Mouse (Mus musculus) embryonic facial prominence, embryonic 12.5 days (tissue): Measurements from ENCODE around the gene Gdf7. TPM values are rescaled to one million over a fixed set of nuclear protein-coding genes. Genes with fewer than 3 reads are reported as not detected.

ENCODE experiments used
- ATAC-seq: fragments of 200-750 bp; cut with Nextera tagmentation; 2 replicates; pipeline ENCODE4 v1.8.0; 2017; ENCODE audit not compliant: insufficient number of reproducible peaks, insufficient read depth, low FRiP score, low TSS enrichment
- H3K27ac ChIP-seq: fragments of 300-500 bp; sonication (generic); 2 replicates; pipeline ENCODE4 v1.5.1; 2016; ENCODE audit warnings: mild to moderate bottlenecking
- H3K27me3 ChIP-seq: fragments of 300-500 bp; sonication (generic); 2 replicates; pipeline ENCODE4 v1.6.1; 2016; ENCODE audit warnings: mild to moderate bottlenecking, moderate library complexity
- H3K36me3 ChIP-seq: fragments of 300-500 bp; sonication (generic); 2 replicates; pipeline ENCODE4 v1.6.1; 2016; ENCODE audit warnings: mild to moderate bottlenecking
- H3K4me1 ChIP-seq: fragments of 300-500 bp; sonication (generic); 2 replicates; pipeline ENCODE4 v1.6.1; 2016
- H3K4me2 ChIP-seq: fragments of 300-500 bp; sonication (generic); replicated peaks from 2 replicates; pipeline ENCODE4 v1.6.1; 2016; ENCODE audit warnings: mild to moderate bottlenecking, moderate library complexity
- H3K4me3 ChIP-seq: fragments of 300-500 bp; sonication (generic); 2 replicates; pipeline ENCODE4 v1.5.1; 2016; ENCODE audit warnings: mild to moderate bottlenecking
- H3K9ac ChIP-seq: fragments of 300-500 bp; sonication (generic); 2 replicates; pipeline ENCODE4 v1.6.1; 2016; ENCODE audit warnings: mild to moderate bottlenecking, moderate library complexity
- H3K9me3 ChIP-seq: fragments of 300-500 bp; sonication (generic); 2 replicates; pipeline ENCODE4 v1.6.1; 2016; ENCODE audit warnings: mild to moderate bottlenecking, moderate library complexity
- WGBS: fragments of 180-500 bp; shearing (Covaris S2); methylation state at CpG from one replicate; pipeline ENCODE4 v1.1.7; 2016; 5-methylcytosine and 5-hydroxymethylcytosine counted together
- polyA plus RNA-seq: library from polyadenylated mRNA; unstranded; fragments of >200 nt; fragmentation: Nextera tagmentation; extraction: Ambion mirVana; gene quantifications from 2 replicates; pipeline ENCODE4 v1.2.1, GENCODE M21; 2016

Gene Gdf7
- polyA plus RNA-seq, 1 experiment from 2014 or later = 2.5 TPM

- Histone ChIP-seq H3K4me2 (no peak overlapping the region), H3K27ac (no peak overlapping the region), H3K9ac (no peak overlapping the region), H3K27me3 (no peaks in the 10 kb centered on the region), H3K9me3 (no peaks in the 10 kb centered on the region), H3K4me3 (no peak overlapping the region), H3K4me1 (0 out of 2 replicates have a peak, but pooled peaks cover 5% of the 10 kb centered on the region), H3K36me3 (peaks cover 49% of the 10 kb centered on the region)
- WGBS = 53% methylated on average over 4 of the region's 4 CpGs
- 0 out of 2 replicates have a peak, but pooled peaks have one; percentile 5 for ATAC-seq
Observed at GRCm38 (mm10) chr12:8338491-8338890, 36.7 kb upstream of the Gdf7 start.

- no peaks in the 10 kb centered on the region for H3K9me3 ChIP-seq
- H3K27me3 ChIP-seq = no peaks in the 10 kb centered on the region
- H3K27ac ChIP-seq = no peak overlapping the region
- 0 out of 2 replicates have a peak, but pooled peaks cover 5% of the 10 kb centered on the region for H3K4me1 ChIP-seq
- H3K36me3 ChIP-seq = peaks cover 45% of the 10 kb centered on the region
- no peak overlapping the region for H3K9ac ChIP-seq
- no peak overlapping the region for H3K4me3 ChIP-seq
- WGBS = 77% methylated on average over 12 of the region's 12 CpGs
- H3K4me2 ChIP-seq = no peak overlapping the region
- no peak for ATAC-seq
Observed at GRCm38 (mm10) chr12:8337286-8338060, 35.7 kb upstream of the Gdf7 start.

- Histone ChIP-seq H3K27ac (no peak overlapping the region), H3K9ac (no peak overlapping the region), H3K4me2 (no peak overlapping the region), H3K36me3 (peaks cover 38% of the 10 kb centered on the region), H3K27me3 (no peaks in the 10 kb centered on the region), H3K4me1 (0 out of 2 replicates have a peak, but pooled peaks cover 8% of the 10 kb centered on the region), H3K9me3 (no peaks in the 10 kb centered on the region), H3K4me3 (no peak overlapping the region)
- 84% methylated on average over 10 of the region's 10 CpGs for WGBS
- ATAC-seq = no peak
Observed at GRCm38 (mm10) chr12:8336601-8337285, 35.0 kb upstream of the Gdf7 start.

- Histone ChIP-seq H3K9ac (no peak overlapping the region), H3K36me3 (peaks cover 34% of the 10 kb centered on the region), H3K4me1 (0 out of 2 replicates have a peak, but pooled peaks cover 8% of the 10 kb centered on the region), H3K27me3 (no peaks in the 10 kb centered on the region), H3K9me3 (no peaks in the 10 kb centered on the region), H3K27ac (no peak overlapping the region), H3K4me2 (no peak overlapping the region), H3K4me3 (no peak overlapping the region)
- no peak for ATAC-seq
- 89% methylated on average over 2 of the region's 2 CpGs for WGBS
Observed at GRCm38 (mm10) chr12:8335503-8335902, 33.7 kb upstream of the Gdf7 start.

- H3K27me3 ChIP-seq = no peaks in the 10 kb centered on the region
- H3K4me3 ChIP-seq = no peak overlapping the region
- no peak overlapping the region for H3K27ac ChIP-seq
- no peaks in the 10 kb centered on the region for H3K9me3 ChIP-seq
- ATAC-seq = no peak
- H3K4me1 ChIP-seq = 0 out of 2 replicates have a peak, but pooled peaks cover 8% of the 10 kb centered on the region
- no peak overlapping the region for H3K9ac ChIP-seq
- no peak overlapping the region for H3K4me2 ChIP-seq
- peaks cover 35% of the 10 kb centered on the region for H3K36me3 ChIP-seq
- WGBS = 82% methylated on average over 4 of the region's 4 CpGs
Observed at GRCm38 (mm10) chr12:8334261-8334660, 32.5 kb upstream of the Gdf7 start.

- Histone ChIP-seq H3K36me3 (peaks cover 37% of the 10 kb centered on the region), H3K9me3 (no peaks in the 10 kb centered on the region), H3K9ac (no peak overlapping the region), H3K4me1 (0 out of 2 replicates have a peak, but pooled peaks cover 7% of the 10 kb centered on the region), H3K27me3 (no peaks in the 10 kb centered on the region), H3K27ac (no peak overlapping the region), H3K4me2 (no peak overlapping the region), H3K4me3 (no peak overlapping the region)
- 90% methylated on average over 8 of the region's 8 CpGs for WGBS
- ATAC-seq = no peak
Observed at GRCm38 (mm10) chr12:8333617-8334016, 31.9 kb upstream of the Gdf7 start.

- peaks cover 7% of the 10 kb centered on the region; the same call in 1 of the 2 replicates for H3K4me1 ChIP-seq
- no peak overlapping the region for H3K27ac ChIP-seq
- peaks cover 27% of the 10 kb centered on the region for H3K36me3 ChIP-seq
- ATAC-seq = no peak
- H3K9me3 ChIP-seq = no peaks in the 10 kb centered on the region
- no peak overlapping the region for H3K4me3 ChIP-seq
- no peaks in the 10 kb centered on the region for H3K27me3 ChIP-seq
- no peak overlapping the region for H3K9ac ChIP-seq
- 57% methylated on average over 5 of the region's 5 CpGs for WGBS
- H3K4me2 ChIP-seq = no peak overlapping the region
Observed at GRCm38 (mm10) chr12:8332174-8332542, 30.4 kb upstream of the Gdf7 start.

GRCm38 (mm10) chr12:8331489-8332173 lies 29.9 kb upstream of the Gdf7 start:
- Histone ChIP-seq H3K9me3 (no peaks in the 10 kb centered on the region), H3K9ac (no peak overlapping the region), H3K4me2 (no peak overlapping the region), H3K36me3 (peaks cover 22% of the 10 kb centered on the region), H3K4me3 (no peak overlapping the region), H3K27ac (no peak overlapping the region), H3K27me3 (no peaks in the 10 kb centered on the region), H3K4me1 (peaks cover 10% of the 10 kb centered on the region; the same call in 1 of the 2 replicates)
- WGBS = 70% methylated on average over 14 of the region's 14 CpGs
- no peak for ATAC-seq

DNA sequence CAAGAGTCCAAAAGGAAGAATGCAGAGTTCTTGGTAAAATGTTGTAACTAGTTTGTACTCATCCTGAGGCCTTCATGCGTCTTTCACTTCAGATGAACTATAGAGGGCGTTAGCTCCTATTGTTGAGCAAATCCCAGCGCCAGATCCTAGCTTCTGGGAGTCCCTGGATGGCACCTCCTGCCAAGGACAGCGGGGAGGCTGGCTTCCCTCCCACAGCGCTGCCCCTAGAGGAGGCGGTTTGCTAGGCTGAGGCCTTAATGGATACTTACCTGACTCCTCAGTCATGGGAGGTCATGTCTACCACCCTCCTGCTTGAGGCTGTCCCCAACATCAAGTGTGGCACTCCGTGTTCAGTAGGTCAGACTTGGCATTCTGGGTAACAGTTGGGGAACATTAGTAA lies 27.5 kb upstream of the Gdf7 start:
- Histone ChIP-seq H3K4me3 (no peak overlapping the region), H3K27me3 (no peaks in the 10 kb centered on the region), H3K4me1 (peaks cover 10% of the 10 kb centered on the region; the same call in 1 of the 2 replicates), H3K9ac (no peak overlapping the region), H3K9me3 (no peaks in the 10 kb centered on the region), H3K36me3 (peaks cover 27% of the 10 kb centered on the region), H3K4me2 (no peak overlapping the region), H3K27ac (no peak overlapping the region)
- ATAC-seq = no peak
- WGBS = 94% methylated on average over 7 of the region's 7 CpGs

DNA sequence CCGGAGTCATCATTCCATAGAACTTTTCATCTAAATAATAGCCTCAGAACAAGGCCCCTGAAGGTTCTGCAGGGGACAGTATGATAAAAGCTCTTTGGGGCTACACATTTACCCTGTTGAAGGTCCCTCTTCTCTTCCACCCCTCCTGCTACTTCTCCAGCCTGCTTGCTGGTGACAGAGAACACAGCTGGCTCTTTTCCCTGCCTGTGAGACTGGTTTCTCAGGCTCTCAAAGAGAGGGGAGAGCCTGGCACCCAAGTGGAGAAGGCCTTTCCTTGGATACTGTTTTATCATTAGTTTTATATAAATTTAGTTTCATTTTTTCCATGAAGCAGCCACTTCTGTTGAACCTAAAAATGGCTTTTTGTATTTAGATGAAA lies 25.9 kb upstream of the Gdf7 start:
- Histone ChIP-seq H3K27me3 (no peaks in the 10 kb centered on the region), H3K36me3 (peaks cover 32% of the 10 kb centered on the region), H3K9me3 (no peaks in the 10 kb centered on the region), H3K4me3 (no peak overlapping the region), H3K9ac (no peak overlapping the region), H3K4me1 (peaks cover 10% of the 10 kb centered on the region; the same call in 1 of the 2 replicates), H3K4me2 (no peak overlapping the region), H3K27ac (0 out of 2 replicates have a peak overlapping the region, but pooled peaks have one; percentile 25)
- no peak for ATAC-seq
- WGBS = 82% methylated on average over 1 of the region's 1 CpGs

DNA sequence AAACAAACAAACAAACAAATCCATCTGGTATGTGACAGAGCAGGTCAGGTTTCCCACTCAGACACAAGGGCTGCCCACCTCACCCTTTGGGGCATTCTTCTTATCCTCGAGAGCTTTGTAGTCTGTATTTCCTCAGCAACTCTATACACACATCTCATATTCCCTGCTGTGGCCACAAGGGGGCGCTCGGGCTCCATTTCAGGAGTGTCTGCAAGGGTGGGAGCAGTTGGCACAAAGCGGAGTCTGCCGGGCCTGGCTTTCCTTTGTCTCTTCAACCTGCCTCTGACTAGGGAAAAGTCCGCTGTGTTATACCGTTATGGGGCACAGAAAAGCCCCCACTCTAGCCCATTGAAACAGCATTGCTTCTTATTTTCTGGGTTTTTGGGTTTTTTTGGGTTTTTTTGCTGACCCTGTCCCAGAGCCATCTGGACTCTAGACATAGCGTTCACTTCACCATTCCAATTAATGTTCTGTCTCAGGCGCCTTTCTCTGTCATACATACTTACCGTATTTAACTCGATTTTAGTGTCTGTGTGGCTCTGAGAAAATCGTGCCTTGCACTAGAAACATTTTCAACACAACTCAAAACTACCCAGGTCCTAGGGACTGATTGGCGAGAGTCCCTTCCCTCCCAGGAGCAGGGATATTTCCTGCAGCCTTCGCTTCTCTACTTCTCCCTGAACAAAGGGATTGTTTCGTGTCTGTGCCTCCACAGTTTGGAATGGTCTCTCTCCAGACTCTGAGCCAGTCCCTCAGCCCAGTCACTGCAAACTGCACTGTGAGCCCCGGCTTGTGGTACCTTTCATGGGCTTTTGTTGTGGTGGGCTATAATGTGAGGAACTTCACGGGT lies 25.3 kb upstream of the Gdf7 start:
- Histone ChIP-seq H3K9me3 (no peaks in the 10 kb centered on the region), H3K36me3 (peaks cover 34% of the 10 kb centered on the region), H3K27me3 (no peaks in the 10 kb centered on the region), H3K4me2 (no peak overlapping the region), H3K4me3 (no peak overlapping the region), H3K4me1 (peaks cover 7% of the 10 kb centered on the region; the same call in 1 of the 2 replicates), H3K9ac (no peak overlapping the region), H3K27ac (peak overlapping the region; percentile 25)
- 31% methylated on average over 17 of the region's 17 CpGs for WGBS
- peak; percentile 74 for ATAC-seq
